ENCODE assay signal across 13 mouse cellular contexts in genomic region chr2:12011441-12011840, GRCm38 (mm10).
DNase-seq lines count a peak whose midpoint lies in the region; ATAC-seq lines count a peak whose summit lies in the region.
"Had no signal": no experiment of that assay in that cellular context is flagged by ENCODE, and none has a peak within 500 bp of the region (broad histone marks: within the 10 kb centered on the region; RNA-seq: fewer than 3 reads in every experiment).

No protein-coding gene starts in this region.

- H3K9ac ChIP-seq in kidney, embryonic 14.5 days (ENCODE audit: low read depth, low read length), result no peak overlapping the region

- 48% methylated on average over 3 of the region's 3 CpGs for WGBS in kidney, embryonic 14.5 days

- DNase-seq in cerebellum, postnatal 10 days, result peak; percentile 53 to 54
- no peak for DNase-seq in cerebellum, postnatal 25 days
- peak; percentile 47 for DNase-seq in kidney, postnatal 10 days
- DNase-seq in lung, postnatal 10 days, result peak; percentile 39
- no peak for DNase-seq in lung, postnatal 25 days (ENCODE audit: low spot score)
- DNase-seq in layer of hippocampus, postnatal 36 days, result no peak
- DNase-seq in spleen, adult 12 weeks (ENCODE audit: low spot score), result no peak
- DNase-seq: cerebellum, adult 9-10 months had no signal

- H3K36me3 ChIP-seq in kidney, embryonic 14.5 days (ENCODE audit: control insufficient read depth, insufficient read depth, low read length), result no peaks in the 10 kb centered on the region
- H3K36me3 ChIP-seq: forebrain, embryonic 10.5 days; G1E had no signal

- no peak for ATAC-seq in kidney, embryonic 14.5 days (ENCODE audit: low FRiP score, low TSS enrichment)

- H3K27me3 ChIP-seq in kidney, embryonic 14.5 days (ENCODE audit: control insufficient read depth, insufficient read depth, low read length), result no peaks in the 10 kb centered on the region

- no peak overlapping the region for H3K4me2 ChIP-seq in kidney, embryonic 14.5 days (replicated peaks; ENCODE audit: low read depth, low read length)

- H3K4me3 ChIP-seq in kidney, embryonic 14.5 days (ENCODE audit: low read length), result no peak overlapping the region
- H3K4me3 ChIP-seq: forebrain, embryonic 10.5 days; heart, adult 2 months had no signal

- no peaks in the 10 kb centered on the region for H3K4me1 ChIP-seq in kidney, embryonic 14.5 days (ENCODE audit: control insufficient read depth, insufficient read depth, low read length)
- H3K4me1 ChIP-seq: forebrain, embryonic 10.5 days had no signal

- no peaks in the 10 kb centered on the region for H3K9me3 ChIP-seq in kidney, embryonic 14.5 days (ENCODE audit: control insufficient read depth, low read length)
- H3K9me3 ChIP-seq: forebrain, embryonic 10.5 days; G1E had no signal

- no peak overlapping the region for H3K27ac ChIP-seq in kidney, embryonic 14.5 days (ENCODE audit: low read depth, low read length)
- H3K27ac ChIP-seq: forebrain, embryonic 10.5 days; heart, adult 2 months; kidney, postnatal 0 days had no signal

Comparison
In these comparisons a context has a peak if more than half of its experiments do, and no peak if none do; other contexts are left out.
1. DNase-seq: peak in cerebellum, postnatal 10 days (2 of 2), kidney, postnatal 10 days (single experiment) and lung, postnatal 10 days (single experiment); none in cerebellum, postnatal 25 days (0 of 2), lung, postnatal 25 days (single experiment), layer of hippocampus, postnatal 36 days (0 of 2) and spleen, adult 12 weeks (single experiment).